In genomic region chr4:32220961-32221360, GRCm38 (mm10) we compare ENCODE assay signal across 18 mouse cellular contexts. TPM values are rescaled to one million over a fixed set of nuclear protein-coding genes. Genes with fewer than 3 reads are reported as not detected.
A peak's percentile ranks its signal among the peaks of the same experiment; 100 is the strongest.
DNase-seq lines count a peak whose midpoint lies in the region; ATAC-seq and TF ChIP-seq lines count a peak whose summit lies in the region.
"Had no signal": no experiment of that assay in that cellular context is flagged by ENCODE, and none has a peak within 500 bp of the region (broad histone marks: within the 10 kb centered on the region; RNA-seq: fewer than 3 reads in every experiment).

No protein-coding gene starts in this region.

- H3K4me2 ChIP-seq in forebrain, embryonic 14.5 days (ENCODE audit: low read length), result no peak overlapping the region
- H3K4me2 ChIP-seq in forebrain, embryonic 11.5 days (ENCODE audit: low read depth, low read length, severe bottlenecking), result no peak overlapping the region
- H3K4me2 ChIP-seq: heart, embryonic 15.5 days; limb, embryonic 13.5 days; liver, embryonic 15.5 days; midbrain, embryonic 13.5 days had no signal

- no peak for ATAC-seq in forebrain, embryonic 14.5 days
- no peak for ATAC-seq in forebrain, embryonic 11.5 days (replicated peaks; ENCODE audit: low FRiP score)
- ATAC-seq in CD4-positive, CD25-positive, alpha-beta regulatory T cell, adult 4 months, result no peak
- ATAC-seq: midbrain, embryonic 13.5 days had no signal

- no peak overlapping the region for H3K4me3 ChIP-seq in forebrain, embryonic 14.5 days (ENCODE audit: low read depth, low read length)
- no peak overlapping the region for H3K4me3 ChIP-seq in forebrain, embryonic 11.5 days (ENCODE audit: low read depth, low read length)
- no peak overlapping the region for H3K4me3 ChIP-seq in embryonic fibroblast, embryonic 13.5 days (ENCODE audit: insufficient read depth, low read length)
- H3K4me3 ChIP-seq: heart, adult 2 months; heart, embryonic 15.5 days; limb, embryonic 13.5 days; liver, embryonic 15.5 days; midbrain, embryonic 13.5 days had no signal

- WGBS in forebrain, embryonic 14.5 days, result 72% methylated on average over 6 of the region's 6 CpGs
- WGBS in forebrain, embryonic 11.5 days, result 81% methylated on average over 6 of the region's 6 CpGs

- no peaks in the 10 kb centered on the region for H3K27me3 ChIP-seq in forebrain, embryonic 14.5 days (replicated peaks; ENCODE audit: control insufficient read depth, insufficient read depth, low read length)
- no peaks in the 10 kb centered on the region for H3K27me3 ChIP-seq in forebrain, embryonic 11.5 days (ENCODE audit: control insufficient read depth, insufficient read depth, low read length)

- no peak overlapping the region for H3K9ac ChIP-seq in forebrain, embryonic 14.5 days (ENCODE audit: low read length)
- no peak overlapping the region for H3K9ac ChIP-seq in forebrain, embryonic 11.5 days (ENCODE audit: low read length)
- H3K9ac ChIP-seq: heart, embryonic 15.5 days; limb, embryonic 13.5 days; liver, embryonic 15.5 days; midbrain, embryonic 13.5 days had no signal

- H3K4me1 ChIP-seq in forebrain, embryonic 14.5 days (ENCODE audit: control insufficient read depth, insufficient read depth, low read length), result peaks cover 10% of the 10 kb centered on the region
- H3K4me1 ChIP-seq in forebrain, embryonic 11.5 days (replicated peaks; ENCODE audit: control insufficient read depth, insufficient read depth, low read length), result 0 out of 2 replicates have a peak, but pooled peaks cover 2% of the 10 kb centered on the region
- peaks cover 12% of the 10 kb centered on the region for H3K4me1 ChIP-seq in embryonic fibroblast, embryonic 13.5 days (ENCODE audit: control insufficient read depth, insufficient read depth, low read length)
- H3K4me1 ChIP-seq: heart, embryonic 15.5 days; liver, embryonic 15.5 days had no signal

- no peak for TF ChIP-seq CTCF in embryonic fibroblast, embryonic 13.5 days (IDR thresholded peaks at IDR 0.05; ENCODE audit: borderline replicate concordance, insufficient read depth, low read length)

- no peak overlapping the region for H3K27ac ChIP-seq in forebrain, embryonic 14.5 days (ENCODE audit: low read depth, low read length)
- H3K27ac ChIP-seq in forebrain, embryonic 11.5 days (ENCODE audit: low read depth, low read length), result no peak overlapping the region
- peak overlapping the region; percentile 82 for H3K27ac ChIP-seq in embryonic fibroblast, embryonic 13.5 days (ENCODE audit: insufficient read depth, low read length)
- H3K27ac ChIP-seq: heart, adult 2 months; heart, embryonic 15.5 days; limb, embryonic 13.5 days; liver, embryonic 15.5 days; midbrain, embryonic 13.5 days had no signal

- intact Hi-C loops in left cerebral cortex, postnatal 4 days (cut with DNase I), result no loop called here
- intact Hi-C loops in left cerebral cortex, postnatal 14 days (cut with DNase I), result no loop called here

- TF ChIP-seq POLR2A in embryonic fibroblast, embryonic 13.5 days (IDR thresholded peaks at IDR 0.05; ENCODE audit: low read depth, low read length), result no peak

- peak; percentile 67 for DNase-seq in forebrain, embryonic 14.5 days (ENCODE audit: low spot score)
- no peak for DNase-seq in forebrain, embryonic 11.5 days (ENCODE audit: low spot score)
- peak; percentile 53 for DNase-seq in left cerebral cortex, postnatal 4 days
- no peak for DNase-seq in left cerebral cortex, postnatal 14 days (ENCODE audit: low spot score in 2 of 2)
- peak; percentile 96 for DNase-seq in 3T3-L1 (ENCODE audit: low read depth, low spot score)
- DNase-seq in layer of hippocampus, postnatal 36 days, result no peak
- DNase-seq: adrenal gland, postnatal 36 days; cerebellum, postnatal 36 days; heart, adult 2 months; kidney, adult 9 months; right cerebral cortex, adult 18-20 months; thymus, postnatal 25 days had no signal

- H3K36me3 ChIP-seq in forebrain, embryonic 14.5 days (ENCODE audit: control insufficient read depth, insufficient read depth, low read length), result no peaks in the 10 kb centered on the region
- H3K36me3 ChIP-seq in forebrain, embryonic 11.5 days (ENCODE audit: control insufficient read depth, insufficient read depth, low read length), result no peaks in the 10 kb centered on the region
- H3K36me3 ChIP-seq: heart, embryonic 15.5 days; limb, embryonic 13.5 days; liver, embryonic 15.5 days; midbrain, embryonic 13.5 days had no signal

- no peaks in the 10 kb centered on the region for H3K9me3 ChIP-seq in forebrain, embryonic 14.5 days (replicated peaks; ENCODE audit: control insufficient read depth, low read length)
- no peaks in the 10 kb centered on the region for H3K9me3 ChIP-seq in forebrain, embryonic 11.5 days (ENCODE audit: control insufficient read depth, low read length)
- H3K9me3 ChIP-seq: heart, embryonic 15.5 days; limb, embryonic 13.5 days; liver, embryonic 15.5 days; midbrain, embryonic 13.5 days had no signal

RNA-seq across cellular contexts. Expression of gene Bach2, which starts 17.6 kb away (rescaled TPM):
- 21.9 and 26.0 TPM in 2 replicates for polyA plus RNA-seq in forebrain, embryonic 14.5 days (2014; fragmentation: Nextera tagmentation; extraction: Ambion mirVana)
- polyA plus RNA-seq in forebrain, embryonic 11.5 days (2014; fragmentation: Nextera tagmentation; extraction: Ambion mirVana), result 16.2 and 17.3 TPM in 2 replicates
- total RNA-seq in left cerebral cortex, postnatal 4 days (2021), result 100 to 1,000 TPM in 1 of 2 experiments, 10 to 100 TPM in 1; 92.7 to 105 TPM
- 10 to 100 TPM; 22.4 to 24.8 TPM for total RNA-seq in left cerebral cortex, postnatal 14 days (2021)
- 6.7 TPM in 2 replicates for polyA plus RNA-seq in embryonic fibroblast, embryonic 13.5 days (2011; ENCODE audit: insufficient read length, low read depth, missing spikeins)
- 10 to 100 TPM; 21.5 to 23.6 TPM for polyA plus RNA-seq in CD4-positive, CD25-positive, alpha-beta regulatory T cell, adult 4 months (2017; shearing (Covaris generic))
- total RNA-seq in layer of hippocampus, postnatal 36 days (2021), result 10 to 100 TPM; 13.7 to 14.0 TPM

Comparison
In these comparisons a context has a peak if more than half of its experiments do, and no peak if none do; other contexts are left out.
1. DNase-seq: peak in forebrain, embryonic 14.5 days (single experiment), left cerebral cortex, postnatal 4 days (single experiment) and 3T3-L1 (single experiment); none in forebrain, embryonic 11.5 days (single experiment), left cerebral cortex, postnatal 14 days (0 of 2) and layer of hippocampus, postnatal 36 days (0 of 2).